Mouse (Mus musculus) heart, adult 8-10 months (tissue): ENCODE measurements around the gene Polr3h. TPM values are rescaled to one million over a fixed set of nuclear protein-coding genes. Genes with fewer than 3 reads are reported as not detected.

Experiments used
- DNase-seq: peaks from one replicate; pipeline ENCODE4 v3.0.0; 2022; ENCODE audit warnings: low spot score
- total RNA-seq, 4 experiments: library from RNA; stranded (reverse); gene quantifications; 2 replicates each; pipeline ENCODE4 v1.2.4; 2022

Gene Polr3h
- total RNA-seq, 4 experiments from 2014 or later: 7.6 to 10.3 (median 9.6) TPM

DNA sequence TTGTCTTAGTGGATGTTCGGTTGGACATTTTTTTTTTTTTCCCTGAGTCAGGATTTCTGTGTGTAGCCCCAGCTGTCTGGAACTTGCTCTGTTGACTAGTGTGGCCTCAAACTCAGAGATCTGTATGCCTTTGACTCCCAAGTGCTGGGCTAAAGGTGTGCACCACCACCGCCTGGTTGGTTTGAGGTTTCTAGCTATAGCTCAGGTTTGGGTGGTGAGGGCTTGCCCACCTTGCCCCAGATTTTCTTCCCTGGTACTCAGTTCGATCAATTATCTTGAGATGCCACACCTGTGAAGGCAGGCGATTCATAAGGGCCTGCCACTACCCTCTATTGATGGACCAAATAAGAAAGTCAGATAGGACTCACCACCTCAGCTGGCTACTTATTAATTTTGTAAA is 78.9 kb downstream of the Polr3h start:
- DNase-seq: no peak

DNA sequence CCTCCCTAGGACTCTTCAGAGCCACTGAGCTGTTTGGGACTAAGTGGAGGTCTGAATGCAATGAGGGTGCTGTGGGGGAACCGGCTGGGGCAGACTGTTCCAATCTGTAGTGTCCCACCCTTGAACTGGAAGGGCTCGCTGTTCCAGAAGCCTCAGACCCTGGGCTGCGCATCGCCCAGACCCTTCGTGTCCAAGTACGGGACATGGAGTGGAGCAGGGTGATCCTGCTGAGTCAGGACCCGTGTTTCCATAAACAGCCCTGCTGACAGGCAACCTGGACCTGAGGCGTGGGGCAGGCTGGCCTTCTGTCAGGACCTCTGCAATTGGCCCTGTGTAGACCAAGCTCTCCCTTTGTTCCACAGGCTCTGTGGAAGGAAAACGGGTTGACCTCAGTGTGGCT is 79.3 kb downstream of the Polr3h start:
- DNase-seq: no peak

DNA sequence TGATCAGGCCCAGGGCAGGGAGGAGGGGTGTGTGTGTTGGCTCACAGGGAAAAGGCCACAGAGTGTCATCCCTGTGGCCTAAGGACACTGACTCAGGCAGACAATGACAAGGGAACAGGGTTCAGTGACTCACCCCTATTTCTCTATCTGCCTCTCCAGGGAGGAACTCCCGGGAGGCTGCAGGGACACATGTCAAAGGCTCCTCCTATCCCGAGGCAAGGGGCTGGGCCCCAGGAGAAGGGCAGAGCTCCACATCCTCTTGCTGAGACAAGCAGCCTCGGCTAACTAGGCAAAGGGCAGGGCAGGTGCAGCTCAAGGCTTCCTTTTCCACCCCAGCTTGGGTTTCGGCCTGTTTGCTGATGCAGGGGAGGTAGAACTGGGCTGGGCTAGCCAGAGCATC is 80.3 kb downstream of the Polr3h start:
- peak; percentile 75 for DNase-seq

DNA sequence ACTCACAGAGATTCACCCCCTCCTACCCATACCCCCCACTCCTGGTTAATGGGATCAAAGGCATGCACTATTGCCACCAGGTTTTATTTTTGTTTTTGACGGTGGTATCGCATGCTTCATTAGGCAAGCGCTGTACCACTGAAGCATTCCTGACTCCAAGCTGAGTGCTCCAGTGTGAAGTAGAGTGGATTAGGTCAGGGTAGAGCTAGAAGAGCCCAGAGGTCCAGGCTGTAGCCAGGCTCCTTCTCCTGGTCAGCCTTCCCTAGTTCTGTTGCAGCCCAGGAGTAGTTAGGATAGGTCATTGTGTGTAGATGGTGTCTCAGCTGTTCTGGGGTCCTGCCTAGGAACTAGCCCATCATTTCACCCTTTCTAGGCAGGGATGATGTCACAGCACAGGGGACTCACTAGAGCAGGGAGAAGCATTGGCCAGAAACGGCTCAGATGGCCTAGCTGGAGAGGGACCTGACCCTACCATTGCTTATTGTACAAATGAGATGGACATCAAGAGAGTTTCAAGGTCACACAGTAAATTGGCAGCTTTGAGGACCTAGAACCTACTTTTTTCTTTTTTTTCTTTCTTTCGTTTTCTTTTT is 80.9 kb downstream of the Polr3h start:
- DNase-seq: no peak

DNA sequence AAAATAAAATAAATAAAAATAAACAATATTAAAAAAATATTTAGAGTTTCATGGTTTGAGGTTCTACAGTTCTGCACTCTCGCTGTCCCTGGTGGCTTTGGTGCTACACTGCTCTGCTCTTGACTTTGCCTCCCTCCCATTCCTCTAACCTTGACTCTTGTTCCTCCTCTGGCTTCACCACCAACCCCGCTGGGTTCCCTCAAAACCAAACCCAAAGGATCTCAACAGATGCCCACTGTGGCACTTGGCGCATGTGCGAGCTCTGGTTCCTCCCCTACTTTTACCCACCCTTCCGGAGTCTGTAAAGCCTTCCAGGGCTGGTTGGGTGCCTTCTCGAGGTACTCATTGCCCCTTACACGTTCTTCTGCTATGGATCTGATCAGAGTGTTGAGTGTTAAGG is 83.8 kb downstream of the Polr3h start:
- DNase-seq: no peak

DNA sequence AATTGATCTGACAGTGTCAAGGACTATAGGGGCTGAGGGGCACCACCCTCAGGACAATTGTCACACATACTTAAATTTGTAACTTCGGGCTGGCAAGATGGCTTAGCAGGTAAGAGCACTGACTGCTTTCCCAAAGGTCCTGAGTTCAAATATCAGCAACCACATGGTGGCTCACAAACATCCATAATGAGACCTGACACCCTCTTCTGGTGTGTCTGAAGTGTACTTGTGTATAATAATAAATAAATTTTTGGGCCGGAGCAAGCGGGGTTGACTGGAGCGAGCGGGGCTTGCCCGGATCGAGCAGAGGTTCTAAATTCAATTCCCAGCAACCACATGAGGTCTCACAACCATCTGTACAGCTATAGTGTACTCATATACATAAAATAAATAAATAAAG is 85.7 kb downstream of the Polr3h start:
- no peak for DNase-seq

DNA sequence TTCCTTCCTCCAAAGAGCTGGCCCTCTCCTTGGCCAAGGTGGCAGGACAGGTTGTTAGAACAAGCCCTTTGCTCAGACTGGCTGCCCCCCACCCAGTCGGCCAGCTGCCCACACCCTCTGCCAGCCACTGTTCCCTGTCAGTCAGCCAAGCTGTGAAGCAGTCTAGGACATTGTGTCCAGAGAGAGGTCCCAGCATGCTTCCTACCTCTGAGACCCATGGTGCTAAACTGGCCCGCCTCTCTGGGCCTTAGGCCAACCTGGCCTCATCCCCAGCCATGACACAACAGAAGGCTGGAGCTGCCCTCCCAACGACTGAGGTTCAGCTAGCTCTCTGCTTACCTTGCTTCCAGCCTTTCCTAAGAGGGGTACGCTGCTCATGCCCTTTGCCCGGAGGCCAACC is 86.4 kb downstream of the Polr3h start:
- peak; percentile 93 for DNase-seq

DNA sequence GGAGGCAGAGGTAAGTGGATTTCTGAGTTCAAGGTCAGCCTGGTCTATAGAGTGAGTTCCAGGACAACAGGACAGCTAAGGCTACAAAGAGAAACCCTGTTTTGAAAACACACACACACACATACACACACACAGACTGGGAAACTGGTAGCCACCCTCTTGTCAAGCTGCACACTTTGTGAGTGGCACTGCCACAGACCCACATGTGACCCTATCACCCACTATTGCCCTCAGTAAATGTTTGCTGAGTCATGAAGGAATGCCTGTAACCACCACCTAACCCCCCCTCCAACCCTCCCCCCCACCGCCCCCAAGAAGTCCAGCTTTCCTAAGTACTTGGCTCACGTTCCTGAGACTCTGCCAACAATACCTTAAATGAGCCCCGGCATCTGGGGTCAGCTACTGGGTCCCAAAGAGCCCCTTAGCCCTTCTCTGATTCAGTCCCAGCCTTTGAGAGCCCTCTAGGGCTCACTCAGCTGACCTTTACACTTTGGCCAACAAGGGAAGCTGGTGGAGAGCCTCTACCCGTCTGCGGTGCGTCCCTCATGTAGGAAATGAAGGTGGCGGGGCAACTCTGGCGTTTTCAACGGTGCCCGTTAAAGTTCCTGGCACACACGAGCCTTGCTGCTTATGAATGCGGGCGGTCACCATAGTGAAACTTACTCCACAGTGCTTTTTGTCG is 87.3 kb downstream of the Polr3h start:
- no peak for DNase-seq

Other genes starting within 250 kb of the Polr3h start
- 1 to 10 TPM in 3 of 4 experiments, under 1 TPM in 1; 0.66 to 2.6 (median 1.3) TPM for gene Chadl, start 229.0 kb downstream of the Polr3h start, total RNA-seq
- gene Zc3h7b, start 181.2 kb downstream of the Polr3h start, total RNA-seq: 10 to 100 TPM; 61.4 to 72.3 (median 65.5) TPM
- gene Rangap1, start 180.7 kb downstream of the Polr3h start, total RNA-seq: 10 to 100 TPM; 25.4 to 28.6 (median 27.1) TPM
- 100 to 1,000 TPM; 125 to 157 (median 155) TPM for gene Tef, start 123.8 kb downstream of the Polr3h start, total RNA-seq
- gene Tob2, start 67.4 kb downstream of the Polr3h start, total RNA-seq: 100 to 1,000 TPM in 1 of 4 experiments, 10 to 100 TPM in 3; 50.6 to 129 (median 74.7) TPM
- gene Phf5a, start 54.3 kb downstream of the Polr3h start, total RNA-seq: 10 to 100 TPM; 31.9 to 39.3 (median 33.9) TPM
- gene Aco2, start 53.9 kb downstream of the Polr3h start, total RNA-seq: 1,000 to 10,000 TPM; 2,119 to 2,448 (median 2,260) TPM
- gene Csdc2, start 10.5 kb upstream of the Polr3h start, total RNA-seq: 100 to 1,000 TPM in 1 of 4 experiments, 10 to 100 TPM in 3; 64.7 to 103 (median 72.9) TPM
- gene Pmm1, start 34.7 kb upstream of the Polr3h start, total RNA-seq: 10 to 100 TPM; 25.4 to 39.1 (median 28.2) TPM
- gene 1700029P11Rik, start 54.3 kb upstream of the Polr3h start, total RNA-seq: not detected
- gene Xrcc6, start 61.6 kb upstream of the Polr3h start, total RNA-seq: 10 to 100 TPM; 20.9 to 28.1 (median 26.8) TPM
- gene Desi1, start 107.6 kb upstream of the Polr3h start, total RNA-seq: 10 to 100 TPM; 19.5 to 33.9 (median 28.2) TPM
- 10 to 100 TPM; 43.0 to 55.5 (median 51.3) TPM for gene Snu13, start 121.4 kb upstream of the Polr3h start, total RNA-seq
- gene 4930407I10Rik, start 132.9 kb upstream of the Polr3h start, total RNA-seq: not detected
- gene Mei1, start 143.8 kb upstream of the Polr3h start, total RNA-seq: not detected
- gene Ccdc134, start 201.7 kb upstream of the Polr3h start, total RNA-seq: 1 to 10 TPM; 3.5 to 4.5 (median 4.2) TPM
- 10 to 100 TPM; 20.0 to 25.1 (median 21.6) TPM for gene Srebf2, start 220.9 kb upstream of the Polr3h start, total RNA-seq